Mouse (Mus musculus): ENCODE measurements around the gene Vapa. TPM values are rescaled to one million over a fixed set of nuclear protein-coding genes. Genes with fewer than 3 reads are reported as not detected.
"Not testable (repeated sequence)": the region's sequence is repeated elsewhere in the genome, so short reads cannot be mapped to it uniquely, and the experiment has no call there.

Gene Vapa
- polyA plus RNA-seq, 1 experiment from 2014 or later = 55.8 TPM

DNA sequence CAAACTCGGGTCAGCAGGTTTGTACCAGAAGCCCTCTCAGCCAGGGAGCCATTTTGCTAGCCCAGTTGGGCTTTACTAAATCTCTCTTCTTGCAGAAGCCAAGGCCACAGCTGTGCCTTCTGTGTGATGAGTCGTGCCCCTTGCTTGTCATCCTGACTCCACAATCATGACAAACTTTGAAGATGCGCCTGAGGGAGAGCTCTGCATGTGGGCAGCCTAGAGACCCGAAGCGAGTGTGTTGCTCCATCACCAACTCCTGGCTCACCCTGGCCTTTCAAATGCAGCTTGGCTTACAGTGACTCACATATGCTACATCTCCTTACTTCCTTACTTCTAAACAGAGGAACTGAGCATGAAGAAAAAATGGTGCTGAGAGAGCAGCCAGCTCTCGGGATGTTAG, 16.6 kb upstream of the Vapa start:
- Histone ChIP-seq H3K9me3 (replicated peaks; ENCODE audit: control insufficient read depth, low read length) (no peaks in the 10 kb centered on the region), H3K4me1 (ENCODE audit: control insufficient read depth, low read depth, low read length) (no peaks in the 10 kb centered on the region), H3K4me3 (ENCODE audit: low read depth, low read length) (no peak overlapping the region), H3K4me2 (ENCODE audit: low read depth, low read length) (no peak overlapping the region), H3K27me3 (ENCODE audit: control insufficient read depth, insufficient read depth, low read depth, low read length) (no peaks in the 10 kb centered on the region), H3K27ac (ENCODE audit: low read length) (no peak overlapping the region), H3K36me3 (ENCODE audit: control insufficient read depth, insufficient read depth) (no peaks in the 10 kb centered on the region), H3K9ac (ENCODE audit: low read depth, low read length) (no peak overlapping the region)
- 58% methylated on average over 6 of the region's 6 CpGs for WGBS (ENCODE audit: insufficient replicate concordance)
- ATAC-seq (ENCODE audit: low read depth) = no peak

GRCm38 (mm10) chr17:65628823-65629532, 15.6 kb upstream of the Vapa start:
- not testable (repeated sequence) for H3K27me3 ChIP-seq (ENCODE audit: control insufficient read depth, insufficient read depth, low read depth, low read length); ATAC-seq (ENCODE audit: low read depth); H3K9me3 ChIP-seq (replicated peaks; ENCODE audit: control insufficient read depth, low read length); H3K36me3 ChIP-seq (ENCODE audit: control insufficient read depth, insufficient read depth); H3K9ac ChIP-seq (ENCODE audit: low read depth, low read length); H3K27ac ChIP-seq (ENCODE audit: low read length); H3K4me2 ChIP-seq (ENCODE audit: low read depth, low read length); H3K4me1 ChIP-seq (ENCODE audit: control insufficient read depth, low read depth, low read length); H3K4me3 ChIP-seq (ENCODE audit: low read depth, low read length)
- WGBS (ENCODE audit: insufficient replicate concordance) = 59% methylated on average over 13 of the region's 13 CpGs

- no peaks in the 10 kb centered on the region for H3K9me3 ChIP-seq (replicated peaks; ENCODE audit: control insufficient read depth, low read length)
- H3K27me3 ChIP-seq (ENCODE audit: control insufficient read depth, insufficient read depth, low read depth, low read length) = no peaks in the 10 kb centered on the region
- H3K9ac ChIP-seq (ENCODE audit: low read depth, low read length) = no peak overlapping the region
- H3K4me1 ChIP-seq (ENCODE audit: control insufficient read depth, low read depth, low read length) = no peaks in the 10 kb centered on the region
- H3K4me2 ChIP-seq (ENCODE audit: low read depth, low read length) = no peak overlapping the region
- H3K36me3 ChIP-seq (ENCODE audit: control insufficient read depth, insufficient read depth) = no peaks in the 10 kb centered on the region
- WGBS (ENCODE audit: insufficient replicate concordance) = 68% methylated on average over 6 of the region's 6 CpGs
- ATAC-seq (ENCODE audit: low read depth) = no peak
- no peak overlapping the region for H3K4me3 ChIP-seq (ENCODE audit: low read depth, low read length)
- no peak overlapping the region for H3K27ac ChIP-seq (ENCODE audit: low read length)
These were observed 12.9 kb upstream of the Vapa start for GRCm38 (mm10) chr17:65626301-65626700.

GRCm38 (mm10) chr17:65625563-65625962, 12.2 kb upstream of the Vapa start:
- ATAC-seq (ENCODE audit: low read depth) = no peak
- no peak overlapping the region for H3K9ac ChIP-seq (ENCODE audit: low read depth, low read length)
- no peaks in the 10 kb centered on the region for H3K27me3 ChIP-seq (ENCODE audit: control insufficient read depth, insufficient read depth, low read depth, low read length)
- no peaks in the 10 kb centered on the region for H3K9me3 ChIP-seq (replicated peaks; ENCODE audit: control insufficient read depth, low read length)
- H3K27ac ChIP-seq (ENCODE audit: low read length) = no peak overlapping the region
- H3K36me3 ChIP-seq (ENCODE audit: control insufficient read depth, insufficient read depth) = no peaks in the 10 kb centered on the region
- H3K4me3 ChIP-seq (ENCODE audit: low read depth, low read length) = no peak overlapping the region
- H3K4me2 ChIP-seq (ENCODE audit: low read depth, low read length) = no peak overlapping the region
- 69% methylated on average over 6 of the region's 6 CpGs for WGBS (ENCODE audit: insufficient replicate concordance)
- H3K4me1 ChIP-seq (ENCODE audit: control insufficient read depth, low read depth, low read length) = no peaks in the 10 kb centered on the region

GRCm38 (mm10) chr17:65623130-65623529, 9.8 kb upstream of the Vapa start:
- H3K4me1 ChIP-seq (ENCODE audit: control insufficient read depth, low read depth, low read length) = no peaks in the 10 kb centered on the region
- no peaks in the 10 kb centered on the region for H3K27me3 ChIP-seq (ENCODE audit: control insufficient read depth, insufficient read depth, low read depth, low read length)
- H3K9me3 ChIP-seq (replicated peaks; ENCODE audit: control insufficient read depth, low read length) = no peaks in the 10 kb centered on the region
- H3K4me3 ChIP-seq (ENCODE audit: low read depth, low read length) = no peak overlapping the region
- no peaks in the 10 kb centered on the region for H3K36me3 ChIP-seq (ENCODE audit: control insufficient read depth, insufficient read depth)
- H3K9ac ChIP-seq (ENCODE audit: low read depth, low read length) = no peak overlapping the region
- H3K4me2 ChIP-seq (ENCODE audit: low read depth, low read length) = no peak overlapping the region
- H3K27ac ChIP-seq (ENCODE audit: low read length) = no peak overlapping the region
- ATAC-seq (ENCODE audit: low read depth) = no peak

DNA sequence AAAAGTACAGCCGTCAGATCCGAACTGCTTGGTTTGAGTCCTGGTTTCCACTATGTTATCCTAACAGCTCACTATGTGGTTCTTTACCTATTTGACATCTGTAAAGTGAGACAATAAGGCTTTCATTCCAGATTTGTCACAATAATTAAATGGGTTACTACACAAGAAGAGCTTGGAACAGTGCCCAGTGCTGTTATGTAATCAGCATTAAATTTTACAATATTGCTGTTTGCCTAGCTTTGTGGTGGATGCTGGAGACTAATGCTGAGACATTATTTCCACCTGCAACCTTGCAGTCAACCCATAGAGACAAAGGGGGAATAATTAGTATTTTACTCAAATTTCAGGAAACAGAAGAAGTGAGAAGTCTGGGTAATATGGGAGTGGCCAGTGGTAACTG, 5.1 kb upstream of the Vapa start:
- Histone ChIP-seq H3K27ac (ENCODE audit: low read length) (no peak overlapping the region), H3K27me3 (ENCODE audit: control insufficient read depth, insufficient read depth, low read depth, low read length) (no peaks in the 10 kb centered on the region), H3K9ac (ENCODE audit: low read depth, low read length) (no peak overlapping the region), H3K4me3 (ENCODE audit: low read depth, low read length) (no peak overlapping the region), H3K9me3 (replicated peaks; ENCODE audit: control insufficient read depth, low read length) (no peaks in the 10 kb centered on the region), H3K4me2 (ENCODE audit: low read depth, low read length) (no peak overlapping the region), H3K4me1 (ENCODE audit: control insufficient read depth, low read depth, low read length) (peaks cover 5% of the 10 kb centered on the region), H3K36me3 (ENCODE audit: control insufficient read depth, insufficient read depth) (no peaks in the 10 kb centered on the region)
- 77% methylated on average over 2 of the region's 2 CpGs for WGBS (ENCODE audit: insufficient replicate concordance)
- no peak for ATAC-seq (ENCODE audit: low read depth)

DNA sequence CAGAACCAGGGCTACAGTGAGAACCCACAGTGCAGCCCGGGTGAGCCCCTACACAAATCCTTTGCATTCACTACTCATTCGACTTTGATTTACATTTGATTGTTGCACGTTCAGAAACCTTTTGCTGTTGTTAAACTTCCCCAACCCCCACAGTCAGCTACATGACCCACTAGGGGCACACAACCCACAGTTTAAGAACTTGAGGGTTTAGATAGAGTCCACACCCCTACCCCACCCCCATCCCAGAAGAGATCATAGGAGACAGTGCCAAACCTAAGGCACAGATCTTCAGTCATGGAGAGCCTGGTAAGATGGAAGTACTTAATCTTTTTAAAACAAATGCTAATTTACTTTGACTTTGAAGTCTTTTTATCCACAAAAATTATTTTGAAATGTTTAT, 2.3 kb upstream of the Vapa start:
- H3K27me3 ChIP-seq (ENCODE audit: control insufficient read depth, insufficient read depth, low read depth, low read length) = no peaks in the 10 kb centered on the region
- no peaks in the 10 kb centered on the region for H3K9me3 ChIP-seq (replicated peaks; ENCODE audit: control insufficient read depth, low read length)
- H3K36me3 ChIP-seq (ENCODE audit: control insufficient read depth, insufficient read depth) = no peaks in the 10 kb centered on the region
- H3K4me1 ChIP-seq (ENCODE audit: control insufficient read depth, low read depth, low read length) = peaks cover 13% of the 10 kb centered on the region
- H3K4me3 ChIP-seq (ENCODE audit: low read depth, low read length) = no peak overlapping the region
- H3K27ac ChIP-seq (ENCODE audit: low read length) = no peak overlapping the region
- WGBS (ENCODE audit: insufficient replicate concordance) = 31% methylated on average over 3 of the region's 3 CpGs
- no peak overlapping the region for H3K9ac ChIP-seq (ENCODE audit: low read depth, low read length)
- no peak overlapping the region for H3K4me2 ChIP-seq (ENCODE audit: low read depth, low read length)
- no peak for ATAC-seq (ENCODE audit: low read depth)

DNA sequence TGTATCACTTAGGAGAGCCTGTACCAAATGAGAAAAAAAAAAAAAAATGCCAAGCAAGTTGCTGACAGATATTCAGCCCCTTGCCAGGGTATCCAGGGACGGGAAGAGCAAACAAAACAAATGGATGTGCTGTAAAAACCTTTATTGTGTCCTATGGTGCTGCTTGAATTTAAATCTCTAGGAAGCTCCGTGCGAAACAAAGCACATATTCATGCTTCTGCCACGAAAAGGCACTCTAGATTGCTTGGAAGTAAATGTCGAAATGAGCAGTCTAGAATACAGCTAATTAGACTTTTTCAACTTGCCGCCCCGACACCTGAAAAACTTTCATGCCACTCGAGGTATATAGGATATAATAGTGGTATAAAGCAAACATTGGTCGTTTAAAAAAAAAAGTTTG, 1.1 kb upstream of the Vapa start:
- WGBS (ENCODE audit: insufficient replicate concordance) = 3% methylated on average over 9 of the region's 9 CpGs
- H3K4me1 ChIP-seq (ENCODE audit: control insufficient read depth, low read depth, low read length) = peaks cover 22% of the 10 kb centered on the region
- H3K36me3 ChIP-seq (ENCODE audit: control insufficient read depth, insufficient read depth) = no peaks in the 10 kb centered on the region

GRCm38 (mm10) chr17:65613142-65613462, 253 bp downstream of the Vapa start:
- Histone ChIP-seq H3K27me3 (ENCODE audit: control insufficient read depth, insufficient read depth, low read depth, low read length) (no peaks in the 10 kb centered on the region), H3K4me1 (ENCODE audit: control insufficient read depth, low read depth, low read length) (peaks cover 34% of the 10 kb centered on the region), H3K4me2 (ENCODE audit: low read depth, low read length) (peak overlapping the region; percentile 75), H3K36me3 (ENCODE audit: control insufficient read depth, insufficient read depth) (no peaks in the 10 kb centered on the region), H3K27ac (ENCODE audit: low read length) (peak overlapping the region; percentile 97), H3K9ac (ENCODE audit: low read depth, low read length) (peak overlapping the region; percentile 99), H3K9me3 (replicated peaks; ENCODE audit: control insufficient read depth, low read length) (no peaks in the 10 kb centered on the region), H3K4me3 (ENCODE audit: low read depth, low read length) (peak overlapping the region; percentile 98)
- WGBS (ENCODE audit: insufficient replicate concordance) = 1% methylated on average over 36 of the region's 42 CpGs
- ATAC-seq (ENCODE audit: low read depth) = peak; percentile 53

More for the DNA sequence above, 1.1 kb upstream of the Vapa start:
- no peaks in the 10 kb centered on the region for H3K9me3 ChIP-seq (replicated peaks; ENCODE audit: control insufficient read depth, low read length)
- H3K4me3 ChIP-seq (ENCODE audit: low read depth, low read length) = peak overlapping the region; percentile 98
- H3K9ac ChIP-seq (ENCODE audit: low read depth, low read length) = peak overlapping the region; percentile 99
- H3K4me2 ChIP-seq (ENCODE audit: low read depth, low read length) = peak overlapping the region; percentile 92
- peak overlapping the region; percentile 97 for H3K27ac ChIP-seq (ENCODE audit: low read length)
- no peak for ATAC-seq (ENCODE audit: low read depth)
- no peaks in the 10 kb centered on the region for H3K27me3 ChIP-seq (ENCODE audit: control insufficient read depth, insufficient read depth, low read depth, low read length)
